Mouse (Mus musculus): ENCODE data around the gene BC030867. TPM values are rescaled to one million over a fixed set of nuclear protein-coding genes. Genes with fewer than 3 reads are reported as not detected.
A peak's percentile ranks its signal among the peaks of the same experiment; 100 is the strongest.

Gene BC030867
- polyA plus RNA-seq, 1 experiment from 2014 or later = 19.9 TPM

DNA sequence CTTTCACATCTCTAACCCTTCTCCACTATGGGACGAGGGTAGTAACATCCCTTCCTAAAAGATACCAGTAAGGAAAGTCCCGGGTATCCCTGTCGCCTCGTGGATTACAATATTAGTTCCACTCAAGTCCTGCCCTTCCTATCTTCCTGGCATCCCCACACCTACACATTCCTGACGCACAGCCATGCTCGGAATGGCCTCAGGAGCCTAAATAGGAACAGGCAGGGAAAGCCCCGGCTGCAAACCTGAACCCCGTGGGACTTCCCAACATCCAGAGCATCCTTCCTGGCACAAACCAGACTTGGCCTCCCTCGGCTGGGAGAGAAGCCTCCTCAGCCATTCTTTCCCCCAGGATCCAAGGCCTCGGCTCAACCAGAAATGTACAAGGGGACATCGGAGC lies 33.2 kb upstream of the BC030867 start:
- Histone ChIP-seq H3K27me3 (no peaks in the 10 kb centered on the region), H3K9me3 (no peaks in the 10 kb centered on the region), H3K4me2 (peak overlapping the region; percentile 89), H3K36me3 (no peaks in the 10 kb centered on the region), H3K4me3 (peak overlapping the region; percentile 12), H3K9ac (peak overlapping the region; percentile 18), H3K27ac (peak overlapping the region; percentile 93), H3K4me1 (peaks cover 88% of the 10 kb centered on the region)
- WGBS = 44% methylated on average over 11 of the region's 11 CpGs
- no peak for ATAC-seq (ENCODE audit: borderline replicate concordance, extremely low read depth, low FRiP score, low TSS enrichment)

DNA sequence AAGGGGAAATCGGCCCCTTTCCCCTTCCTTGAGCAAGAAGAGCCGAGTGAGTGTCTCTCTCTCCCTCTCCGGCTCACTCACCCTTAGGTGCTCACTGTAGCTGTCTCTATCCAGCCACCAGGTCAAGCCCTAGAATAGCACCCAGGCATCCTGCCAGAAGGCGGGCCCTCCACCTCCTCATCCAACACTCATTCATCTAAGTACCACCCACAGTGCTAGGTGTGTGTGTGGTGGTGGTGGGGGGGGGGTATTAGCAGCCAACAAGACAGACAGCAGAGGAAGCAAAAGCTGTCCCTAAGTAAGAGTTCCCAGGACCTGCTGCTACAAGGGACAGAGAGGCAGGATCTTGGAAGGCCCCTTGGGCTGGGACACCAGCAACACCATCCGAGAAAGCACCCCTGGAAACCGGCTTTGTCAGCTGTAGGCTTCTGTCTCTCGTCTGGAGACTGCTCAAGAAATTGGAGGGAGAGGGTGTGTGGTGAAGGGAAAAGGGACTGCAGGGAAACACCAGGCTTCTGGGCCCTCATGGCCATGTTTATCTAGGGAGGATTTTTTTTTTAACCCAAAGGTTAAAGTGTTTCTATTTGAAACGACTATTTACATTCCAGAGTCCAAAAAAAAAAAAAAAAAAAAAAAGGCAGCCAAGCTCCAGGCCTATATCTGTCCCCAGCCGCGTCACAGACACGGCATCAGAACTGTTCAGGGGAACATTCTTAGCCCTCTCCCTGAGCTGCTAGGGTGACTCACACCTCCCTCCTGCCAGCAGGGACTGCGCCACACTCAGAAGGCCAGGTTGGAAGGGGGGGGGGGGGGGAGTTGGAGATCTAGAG lies 32.4 kb upstream of the BC030867 start:
- peak; percentile 77 for ATAC-seq (ENCODE audit: borderline replicate concordance, extremely low read depth, low FRiP score, low TSS enrichment)
- H3K9ac ChIP-seq = peak overlapping the region; percentile 51; the same call in 1 of the 2 replicates
- WGBS = 9% methylated on average over 12 of the region's 12 CpGs
- H3K4me2 ChIP-seq = peak overlapping the region; percentile 89
- H3K4me1 ChIP-seq = peaks cover 90% of the 10 kb centered on the region
- H3K4me3 ChIP-seq = peak overlapping the region; percentile 50
- no peaks in the 10 kb centered on the region for H3K9me3 ChIP-seq
- H3K36me3 ChIP-seq = no peaks in the 10 kb centered on the region
- H3K27ac ChIP-seq = peak overlapping the region; percentile 93
- H3K27me3 ChIP-seq = no peaks in the 10 kb centered on the region

DNA sequence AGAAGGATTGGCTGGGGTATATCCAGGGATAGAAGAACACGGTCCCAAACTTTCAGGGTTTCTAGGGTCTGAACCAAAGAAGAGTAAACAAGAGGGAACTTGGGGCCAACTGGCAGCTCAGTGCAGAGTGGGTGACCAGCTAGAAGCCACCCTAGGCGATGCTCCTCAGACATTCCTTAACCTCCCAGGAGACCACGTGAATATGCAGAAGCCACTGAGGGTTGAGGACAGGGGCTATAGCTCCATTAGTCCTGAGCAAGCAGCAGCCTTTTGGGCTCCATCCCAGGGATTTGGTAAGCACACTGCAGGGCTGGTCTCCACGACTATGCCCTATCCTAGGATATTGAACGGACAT lies 31.8 kb upstream of the BC030867 start:
- Histone ChIP-seq H3K9ac (peak overlapping the region; percentile 51; the same call in 1 of the 2 replicates), H3K9me3 (no peaks in the 10 kb centered on the region), H3K36me3 (no peaks in the 10 kb centered on the region), H3K27me3 (no peaks in the 10 kb centered on the region), H3K4me3 (peak overlapping the region; percentile 50), H3K27ac (peak overlapping the region; percentile 93), H3K4me1 (peaks cover 87% of the 10 kb centered on the region), H3K4me2 (peak overlapping the region; percentile 89)
- WGBS = 13% methylated on average over 5 of the region's 5 CpGs
- peak; percentile 7; the same call in 1 of the 2 replicates for ATAC-seq (ENCODE audit: borderline replicate concordance, extremely low read depth, low FRiP score, low TSS enrichment)

DNA sequence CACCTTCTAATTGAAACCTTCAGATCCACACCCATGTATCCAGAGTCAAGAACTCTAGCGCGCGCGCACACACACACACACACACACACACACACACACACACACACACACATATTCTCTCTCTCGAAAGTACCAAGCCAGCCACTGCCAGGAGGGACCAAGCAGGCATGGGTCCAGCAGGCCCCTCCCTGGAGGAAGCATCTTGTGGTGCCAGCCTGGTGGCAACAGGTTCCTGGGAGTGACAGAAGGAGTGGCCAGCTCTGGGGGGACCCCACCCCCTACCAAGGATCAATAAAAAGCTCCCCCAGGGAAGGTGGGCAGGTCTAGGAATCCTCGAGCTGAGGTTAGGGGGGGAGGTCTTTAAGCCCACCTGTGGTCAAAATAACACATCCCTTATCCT lies 31.3 kb upstream of the BC030867 start:
- H3K4me3 ChIP-seq = peak overlapping the region; percentile 50
- no peaks in the 10 kb centered on the region for H3K27me3 ChIP-seq
- H3K36me3 ChIP-seq = no peaks in the 10 kb centered on the region
- H3K4me2 ChIP-seq = peak overlapping the region; percentile 89
- H3K4me1 ChIP-seq = peaks cover 84% of the 10 kb centered on the region
- peak overlapping the region; percentile 93 for H3K27ac ChIP-seq
- peak overlapping the region; percentile 51; the same call in 1 of the 2 replicates for H3K9ac ChIP-seq
- H3K9me3 ChIP-seq = no peaks in the 10 kb centered on the region
- no peak for ATAC-seq (ENCODE audit: borderline replicate concordance, extremely low read depth, low FRiP score, low TSS enrichment)
- 52% methylated on average over 6 of the region's 6 CpGs for WGBS

DNA sequence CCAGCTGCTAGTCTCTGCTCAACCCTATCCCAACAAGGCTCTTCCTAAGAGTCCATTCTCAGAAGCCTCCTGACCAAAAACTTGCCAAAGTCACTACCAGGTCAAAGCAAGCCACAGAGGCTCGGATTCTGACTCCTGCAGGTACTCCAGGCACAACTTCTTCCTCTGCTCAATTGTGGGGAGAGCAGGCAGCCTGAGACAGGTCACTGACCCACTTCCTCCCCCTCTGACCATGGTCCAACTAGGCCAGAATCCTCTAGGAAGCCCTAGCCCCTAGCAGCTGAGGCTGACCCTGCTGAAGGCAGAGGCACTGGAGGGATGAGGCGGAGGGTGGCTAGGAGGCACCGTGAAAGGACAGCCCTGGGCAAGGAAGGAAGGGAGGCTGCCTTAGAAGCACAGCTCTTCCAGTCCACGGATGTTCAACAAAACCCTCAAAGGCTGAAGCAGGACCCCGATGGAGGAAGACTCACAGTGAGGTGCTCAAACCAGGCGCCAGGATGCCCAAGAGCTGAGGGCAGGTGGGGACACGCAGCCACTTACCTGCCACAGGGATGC lies 30.7 kb upstream of the BC030867 start:
- WGBS = 39% methylated on average over 7 of the region's 7 CpGs
- Histone ChIP-seq H3K4me3 (peak overlapping the region; percentile 50), H3K36me3 (no peaks in the 10 kb centered on the region), H3K9me3 (no peaks in the 10 kb centered on the region), H3K27me3 (no peaks in the 10 kb centered on the region), H3K4me1 (peaks cover 85% of the 10 kb centered on the region), H3K9ac (peak overlapping the region; percentile 51), H3K4me2 (peak overlapping the region; percentile 89), H3K27ac (peak overlapping the region; percentile 93)
- ATAC-seq (ENCODE audit: borderline replicate concordance, extremely low read depth, low FRiP score, low TSS enrichment) = no peak

DNA sequence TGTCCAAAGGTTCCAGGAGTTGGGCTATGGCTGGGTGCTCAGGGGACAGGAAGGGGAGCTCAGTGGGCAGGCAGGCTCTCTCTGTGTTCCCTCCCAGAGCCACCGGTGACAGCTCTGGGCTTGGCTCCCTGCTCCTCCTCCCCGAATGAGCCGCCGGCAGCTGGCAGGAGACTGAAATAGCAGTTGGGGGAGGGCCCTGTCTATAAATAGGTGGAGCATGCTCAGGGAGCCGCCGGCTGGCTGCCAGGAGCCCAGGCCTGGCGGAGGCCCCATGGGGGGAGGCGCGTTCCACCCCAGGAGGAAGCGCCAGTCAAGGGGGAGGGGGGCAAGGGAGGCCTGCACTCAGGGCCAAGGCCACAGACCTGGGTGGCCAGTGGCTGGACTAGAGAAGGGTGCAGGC lies 29.9 kb upstream of the BC030867 start:
- Histone ChIP-seq H3K4me1 (peaks cover 86% of the 10 kb centered on the region), H3K27ac (peak overlapping the region; percentile 93), H3K9me3 (no peaks in the 10 kb centered on the region), H3K27me3 (no peaks in the 10 kb centered on the region), H3K4me2 (peak overlapping the region; percentile 89), H3K4me3 (peak overlapping the region; percentile 50), H3K36me3 (no peaks in the 10 kb centered on the region), H3K9ac (peak overlapping the region; percentile 51)
- peak; percentile 84 for ATAC-seq (ENCODE audit: borderline replicate concordance, extremely low read depth, low FRiP score, low TSS enrichment)
- WGBS = 0% methylated on average over 10 of the region's 10 CpGs

DNA sequence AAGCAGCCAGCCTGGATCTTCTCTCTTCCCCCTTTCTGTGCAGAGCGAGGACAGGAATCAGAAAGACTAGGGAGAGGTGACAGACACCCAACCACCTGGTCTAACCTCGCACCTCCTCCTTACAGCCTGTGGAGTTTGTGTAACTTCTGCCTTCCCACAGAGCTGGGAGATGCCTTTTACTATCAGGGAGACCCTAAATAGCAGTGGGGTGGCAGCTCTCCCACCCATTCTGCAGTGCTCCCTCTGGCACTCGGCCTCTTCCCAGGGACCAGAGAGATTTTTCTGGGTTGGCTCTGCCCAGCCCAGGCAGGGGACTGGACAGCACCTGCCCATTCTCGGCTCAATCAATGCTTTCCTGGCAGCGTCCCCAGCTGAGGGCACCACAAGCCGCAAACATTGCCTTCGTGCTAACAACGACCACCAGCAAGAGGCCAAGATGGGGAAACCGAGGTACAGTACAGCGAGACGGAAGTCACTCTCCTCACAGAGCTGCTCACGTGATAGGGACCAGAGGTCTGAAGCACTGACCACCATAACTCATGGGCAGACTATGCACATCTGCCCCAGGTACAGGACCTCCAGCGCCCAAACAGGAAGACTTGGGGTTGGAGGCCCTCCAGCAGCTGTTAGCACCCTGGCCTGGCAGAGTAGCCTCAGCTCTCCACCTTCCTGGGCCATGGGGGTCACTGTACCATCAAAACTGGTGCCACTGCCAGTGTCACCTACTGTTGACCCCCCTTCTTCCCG lies 29.3 kb upstream of the BC030867 start:
- no peaks in the 10 kb centered on the region for H3K36me3 ChIP-seq
- H3K4me2 ChIP-seq = peak overlapping the region; percentile 89
- H3K9me3 ChIP-seq = no peaks in the 10 kb centered on the region
- H3K4me3 ChIP-seq = peak overlapping the region; percentile 50
- H3K9ac ChIP-seq = 0 out of 2 replicates have a peak overlapping the region, but pooled peaks have one; percentile 51
- WGBS = 47% methylated on average over 14 of the region's 14 CpGs
- ATAC-seq (ENCODE audit: borderline replicate concordance, extremely low read depth, low FRiP score, low TSS enrichment) = no peak
- H3K27me3 ChIP-seq = no peaks in the 10 kb centered on the region
- peaks cover 85% of the 10 kb centered on the region for H3K4me1 ChIP-seq
- peak overlapping the region; percentile 87 for H3K27ac ChIP-seq

DNA sequence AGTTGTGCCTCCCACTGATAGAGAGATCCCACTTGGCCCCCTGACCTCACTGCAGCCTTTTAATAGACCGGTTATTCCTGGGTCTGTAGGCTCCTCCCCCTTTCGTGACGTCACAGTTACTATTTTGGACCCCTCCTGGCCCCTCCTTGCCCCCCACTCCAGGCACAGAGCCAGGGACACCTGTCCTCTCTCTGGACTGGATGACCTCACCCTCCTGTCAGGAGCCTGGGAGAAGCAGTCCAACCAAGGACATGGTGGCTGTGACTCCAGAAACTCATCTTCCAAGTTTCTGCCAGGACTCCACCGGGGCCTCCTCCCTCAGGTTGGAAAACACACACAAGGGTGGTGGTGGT lies 28.7 kb upstream of the BC030867 start:
- Histone ChIP-seq H3K9ac (no peak overlapping the region), H3K4me1 (peaks cover 85% of the 10 kb centered on the region), H3K9me3 (no peaks in the 10 kb centered on the region), H3K27me3 (no peaks in the 10 kb centered on the region), H3K4me3 (no peak overlapping the region), H3K36me3 (no peaks in the 10 kb centered on the region), H3K27ac (peak overlapping the region; percentile 87; the same call in 1 of the 2 replicates), H3K4me2 (no peak overlapping the region)
- WGBS = 40% methylated on average over 4 of the region's 4 CpGs
- ATAC-seq (ENCODE audit: borderline replicate concordance, extremely low read depth, low FRiP score, low TSS enrichment) = no peak

DNA sequence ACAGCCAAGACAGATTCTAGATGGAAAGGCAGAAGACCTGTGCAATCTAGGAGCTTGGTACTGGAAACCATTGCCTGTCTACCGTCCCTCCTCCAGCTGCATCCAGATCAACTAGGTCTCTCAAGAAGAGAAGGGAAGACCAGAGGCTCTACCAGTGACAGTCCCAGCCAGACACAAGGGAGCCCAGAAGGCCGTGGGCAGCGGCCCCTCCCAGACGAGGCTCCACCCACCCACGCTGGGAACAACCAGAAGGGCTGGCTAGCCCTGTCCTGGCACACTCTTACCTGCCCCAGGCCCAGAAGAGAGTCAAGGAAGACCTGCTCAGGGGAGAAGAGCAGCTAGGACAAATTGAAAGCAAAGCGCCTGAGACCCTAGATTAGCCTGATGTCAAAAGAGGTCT lies 28.2 kb upstream of the BC030867 start:
- no peak overlapping the region for H3K9ac ChIP-seq
- no peaks in the 10 kb centered on the region for H3K9me3 ChIP-seq
- H3K27me3 ChIP-seq = no peaks in the 10 kb centered on the region
- no peak overlapping the region for H3K4me3 ChIP-seq
- no peaks in the 10 kb centered on the region for H3K36me3 ChIP-seq
- H3K4me2 ChIP-seq = no peak overlapping the region
- 55% methylated on average over 6 of the region's 6 CpGs for WGBS
- H3K27ac ChIP-seq = no peak overlapping the region
- ATAC-seq (ENCODE audit: borderline replicate concordance, extremely low read depth, low FRiP score, low TSS enrichment) = no peak
- peaks cover 85% of the 10 kb centered on the region for H3K4me1 ChIP-seq

DNA sequence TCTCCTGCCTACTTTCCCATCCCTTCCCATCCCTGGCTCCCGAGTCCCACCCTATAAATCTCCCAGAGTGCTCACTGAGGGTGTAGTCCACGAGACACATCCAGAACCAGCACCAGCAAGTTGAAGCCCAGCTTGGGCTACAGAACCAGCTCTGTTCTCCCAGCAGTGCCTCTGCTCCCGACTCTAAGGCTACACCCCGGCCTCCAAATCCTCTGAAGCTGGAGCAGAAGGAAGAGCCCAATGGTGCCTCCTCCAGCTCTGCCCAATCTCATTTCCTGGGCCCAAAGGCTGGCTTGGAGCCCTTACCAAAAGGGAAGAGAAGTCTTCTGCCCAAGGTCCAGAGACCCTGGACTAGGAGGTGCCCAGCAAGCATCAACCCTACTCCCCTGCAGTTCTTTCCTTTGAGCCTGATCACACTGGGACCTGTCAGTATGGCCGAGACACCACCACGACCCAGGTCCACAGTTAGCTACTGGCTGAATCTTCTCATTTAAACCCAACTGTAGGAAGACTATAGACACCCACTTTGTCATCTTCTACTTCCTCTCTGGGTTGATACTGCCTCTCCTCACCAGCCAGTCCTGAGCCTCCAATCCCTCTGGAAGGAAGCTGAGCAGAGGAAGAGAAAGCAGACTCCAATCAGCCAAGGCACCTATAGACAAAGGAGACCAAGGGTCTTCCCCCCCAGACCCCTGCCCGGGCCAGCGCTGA lies 27.3 kb upstream of the BC030867 start:
- Histone ChIP-seq H3K9ac (no peak overlapping the region), H3K9me3 (no peaks in the 10 kb centered on the region), H3K36me3 (no peaks in the 10 kb centered on the region), H3K4me3 (no peak overlapping the region), H3K27ac (no peak overlapping the region), H3K27me3 (no peaks in the 10 kb centered on the region), H3K4me2 (no peak overlapping the region), H3K4me1 (peaks cover 85% of the 10 kb centered on the region)
- WGBS = 71% methylated on average over 8 of the region's 8 CpGs
- ATAC-seq (ENCODE audit: borderline replicate concordance, extremely low read depth, low FRiP score, low TSS enrichment) = no peak

DNA sequence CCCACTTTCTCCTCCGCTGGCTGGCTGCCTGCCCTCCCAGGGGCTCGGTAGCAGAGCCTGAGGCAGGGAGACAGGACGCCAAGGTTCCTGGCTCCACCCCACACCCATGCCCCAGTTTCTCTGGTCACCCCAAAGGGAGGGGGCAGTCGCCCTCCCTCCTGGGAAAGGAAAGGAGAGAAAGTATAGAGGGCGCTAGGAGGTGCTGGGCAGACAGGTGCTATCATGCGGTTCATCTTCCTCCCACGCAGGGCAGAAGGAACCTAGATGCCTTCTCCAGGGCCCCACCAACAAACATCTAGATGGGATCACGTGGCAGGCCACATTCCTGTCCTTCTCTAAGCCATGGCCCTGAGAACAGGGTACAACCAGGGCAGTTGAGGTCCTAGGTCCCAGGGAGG lies 26.7 kb upstream of the BC030867 start:
- Histone ChIP-seq H3K9ac (no peak overlapping the region), H3K4me2 (no peak overlapping the region), H3K27me3 (no peaks in the 10 kb centered on the region), H3K4me1 (peaks cover 85% of the 10 kb centered on the region), H3K27ac (no peak overlapping the region), H3K9me3 (no peaks in the 10 kb centered on the region), H3K4me3 (no peak overlapping the region), H3K36me3 (no peaks in the 10 kb centered on the region)
- 65% methylated on average over 8 of the region's 8 CpGs for WGBS
- ATAC-seq (ENCODE audit: borderline replicate concordance, extremely low read depth, low FRiP score, low TSS enrichment) = no peak
